Mouse (Mus musculus) CD4-positive, CD25-positive, alpha-beta regulatory T cell, adult 9 weeks (primary cell): Measurements from ENCODE around the gene Tedc1. TPM values are rescaled to one million over a fixed set of nuclear protein-coding genes. Genes with fewer than 3 reads are reported as not detected.

Source experiments
- polyA plus RNA-seq: library from polyadenylated mRNA; unstranded; fragments of 100-300 nt; shearing (Covaris generic); gene quantifications from one replicate; pipeline ENCODE4 v1.2.1, GENCODE M21; 2017

Tedc1 gene
- 7.6 TPM for polyA plus RNA-seq

GRCm38 (mm10) chr12:113155887-113156539, at the start of gene Tedc1:
TSS of gene Tedc1 (plus strand) at chr12:113156421.

GRCm38 (mm10) chr12:113139908-113140615, 16.2 kb upstream of the Tedc1 start, which contains the start of gene Crip2:
TSS of gene Crip2 (plus strand) at chr12:113140236.

GRCm38 (mm10) chr12:113146112-113147057, 9.8 kb upstream of the Tedc1 start, which contains the start of gene Crip1:
TSS of gene Crip1 (plus strand) at chr12:113146316.

GRCm38 (mm10) chr12:113185442-113186291, 29.4 kb downstream of the Tedc1 start, which contains the start of gene Tmem121:
TSS of gene Tmem121 (plus strand) at chr12:113185930.

Other genes with a start within 250 kb of the Tedc1 start
- gene Jag2, start 226.6 kb upstream of the Tedc1 start, polyA plus RNA-seq, result 3.5 TPM
- 66.8 TPM for gene Nudt14, start 214.3 kb upstream of the Tedc1 start, polyA plus RNA-seq
- 4.8 TPM for gene Btbd6, start 179.9 kb upstream of the Tedc1 start, polyA plus RNA-seq
- gene Brf1, start 155.7 kb upstream of the Tedc1 start, polyA plus RNA-seq, result 18.8 TPM
- gene Pacs2, start 141.9 kb upstream of the Tedc1 start, polyA plus RNA-seq, result 5.2 TPM
- gene Tex22, start 81.9 kb upstream of the Tedc1 start, polyA plus RNA-seq, result 0.36 TPM
- 3.9 TPM for gene Mta1, start 58.1 kb upstream of the Tedc1 start, polyA plus RNA-seq
- gene Crip2, start 16.2 kb upstream of the Tedc1 start, polyA plus RNA-seq, result 6.5 TPM
- 1,207 TPM for gene Crip1, start 10.1 kb upstream of the Tedc1 start, polyA plus RNA-seq
- gene Tmem121, start 29.5 kb downstream of the Tedc1 start, polyA plus RNA-seq, result not detected